Mouse (Mus musculus): ENCODE measurements around the gene Mdh1.
"Not testable (repeated sequence)": the region's sequence is repeated elsewhere in the genome, so short reads cannot be mapped to it uniquely, and the experiment has no call there.

Mdh1 gene

DNA sequence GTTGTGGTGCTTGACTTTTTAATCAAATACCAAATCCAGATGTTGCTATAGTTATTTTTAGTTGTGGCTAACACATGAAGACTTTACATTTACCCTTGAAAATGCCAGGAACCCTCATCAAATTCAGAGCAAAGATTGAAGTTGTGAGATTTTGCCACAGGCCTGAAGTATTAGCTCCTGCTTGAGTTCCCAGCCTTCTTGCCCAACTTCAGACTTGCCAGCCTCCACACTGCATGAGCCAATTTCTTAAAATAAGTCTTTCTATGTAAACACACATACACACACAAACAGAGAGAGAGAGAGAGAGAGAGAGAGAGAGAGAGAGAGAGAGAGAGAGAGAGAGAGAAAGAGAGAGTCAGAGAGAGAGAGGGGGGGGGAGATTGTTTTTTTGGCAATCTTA lies 26.2 kb downstream of the Mdh1 start:
- DNase-seq (ENCODE audit: low spot score): no peak

DNA sequence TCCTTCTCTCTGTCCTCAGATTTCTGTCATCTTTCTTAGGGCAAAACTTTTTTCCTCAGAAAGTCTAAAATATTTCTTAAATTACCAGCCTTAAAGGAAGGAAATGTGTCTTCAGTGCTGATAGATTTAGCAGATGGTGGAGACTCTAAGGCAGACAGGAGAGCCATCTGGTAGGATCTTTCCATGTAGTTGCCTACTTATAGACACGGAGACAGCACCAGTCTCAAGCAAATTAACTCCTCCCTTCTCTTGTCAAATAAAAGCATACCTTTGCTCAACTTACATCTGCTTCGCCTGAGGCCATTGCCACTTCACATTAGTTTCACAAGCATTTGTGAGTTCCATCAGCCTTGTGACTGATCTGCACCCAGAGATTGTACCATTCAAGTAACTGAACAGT lies 27.1 kb downstream of the Mdh1 start:
- DNase-seq (ENCODE audit: low spot score): no peak

DNA sequence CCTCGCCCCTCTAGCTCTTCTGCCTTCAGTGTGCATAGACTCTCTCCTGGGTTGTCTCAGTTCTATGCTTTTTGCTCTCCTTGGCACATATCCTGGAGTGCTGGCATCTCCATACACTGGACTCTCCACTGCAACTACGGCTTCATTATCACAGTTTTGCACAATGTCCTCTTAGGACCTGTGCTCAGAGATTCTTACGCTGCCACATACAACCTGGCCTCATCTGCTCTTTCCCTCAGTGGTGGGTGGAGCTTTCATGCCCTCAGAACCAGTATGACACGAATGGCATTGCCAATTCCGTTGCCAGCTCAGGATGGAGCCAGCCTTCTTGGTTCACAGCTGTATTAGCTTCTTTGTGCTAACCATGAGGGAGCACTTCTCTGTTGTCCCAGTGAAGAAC lies 29.4 kb downstream of the Mdh1 start:
- DNase-seq (ENCODE audit: low spot score): no peak

DNA sequence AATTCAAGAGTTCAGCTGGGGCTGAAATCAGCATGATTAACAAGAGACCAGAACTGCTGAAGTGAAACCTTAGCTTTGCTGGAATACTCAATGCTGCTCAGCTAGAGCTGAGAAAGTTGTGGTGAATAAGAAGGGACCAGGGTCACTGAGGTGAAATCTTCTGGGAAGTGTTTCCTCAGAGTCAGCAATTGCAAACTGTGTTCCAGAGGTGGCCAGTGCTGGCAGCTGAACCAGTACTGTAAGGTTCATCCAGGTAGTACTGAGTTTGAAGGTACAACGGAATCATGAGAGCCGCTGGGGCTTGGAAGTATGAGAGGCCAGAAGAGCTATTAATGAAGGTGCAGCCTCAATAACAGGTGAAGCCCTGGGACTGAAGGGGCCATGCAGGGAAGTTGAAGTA lies 31.5 kb downstream of the Mdh1 start:
- no peak for DNase-seq (ENCODE audit: low spot score)

DNA sequence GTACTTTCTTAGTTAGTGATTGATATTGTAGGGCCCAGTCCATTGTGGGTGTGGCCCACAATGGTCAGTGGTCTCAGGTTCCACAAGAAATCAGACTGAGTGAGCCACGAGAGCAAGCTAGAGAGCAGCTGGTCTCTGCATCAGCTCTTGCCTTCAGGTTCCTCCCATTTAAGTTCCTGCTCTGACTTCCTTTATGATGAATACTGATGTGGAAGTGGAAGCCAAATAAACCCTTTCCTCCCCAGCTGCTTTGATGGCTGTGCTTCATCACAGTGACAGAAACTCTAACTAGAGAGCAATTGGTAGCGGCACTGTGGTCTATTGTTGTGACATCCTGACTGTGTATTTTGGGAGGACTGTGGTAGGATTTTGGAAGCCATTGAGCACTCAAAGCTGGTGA lies 32.1 kb downstream of the Mdh1 start:
- no peak for DNase-seq (ENCODE audit: low spot score)

DNA sequence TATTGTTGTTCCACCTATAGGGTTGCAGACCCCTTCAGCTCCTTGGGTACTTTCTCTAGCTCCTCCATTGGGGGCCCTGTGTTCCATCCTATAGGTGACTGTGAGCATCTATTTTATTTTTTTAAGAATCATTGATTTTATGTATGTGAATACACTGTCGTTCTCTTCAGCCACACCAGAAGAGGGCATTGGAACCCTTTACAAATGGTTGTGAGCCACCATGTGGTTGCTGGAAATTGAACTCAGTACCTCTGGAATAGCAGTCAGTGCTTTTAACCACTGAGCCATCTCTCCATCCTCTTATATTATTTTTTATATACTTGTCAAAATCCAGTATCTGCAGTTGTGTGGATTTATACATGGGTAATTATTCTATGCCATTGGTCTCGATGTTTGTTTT lies 41.3 kb downstream of the Mdh1 start:
- DNase-seq (ENCODE audit: low spot score): not testable (repeated sequence)

DNA sequence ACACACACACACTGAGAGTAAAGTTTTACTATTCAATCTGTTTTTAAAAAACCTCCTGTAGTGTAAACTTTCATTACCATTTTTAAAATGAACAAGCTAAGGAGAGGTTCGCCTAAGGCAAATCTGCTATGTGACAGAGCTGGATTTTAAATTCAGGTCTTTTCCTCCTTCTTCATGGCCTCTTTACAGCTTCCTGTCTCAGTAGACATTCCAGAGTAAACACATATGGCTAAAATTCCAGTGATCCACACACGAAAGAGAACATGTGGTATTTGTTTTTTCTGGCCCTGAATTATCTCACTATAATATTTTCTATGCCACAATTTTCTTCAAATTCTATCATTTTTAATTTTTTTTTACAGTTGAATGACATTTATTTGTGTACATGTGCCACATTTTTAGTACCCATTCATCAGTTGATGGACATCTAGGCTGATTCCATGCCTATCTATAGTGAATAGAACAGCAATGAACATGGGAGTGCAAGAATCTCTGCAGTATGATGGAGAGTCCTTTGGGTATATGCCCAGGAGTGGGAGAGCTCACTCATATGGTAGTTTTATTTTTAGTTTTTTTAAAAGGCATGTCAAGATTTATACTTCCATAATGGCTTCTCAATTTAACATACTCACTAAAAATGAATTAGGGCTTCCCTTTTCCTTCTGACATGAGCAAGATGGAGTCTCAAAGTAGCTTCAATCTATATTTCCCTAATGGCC lies 43.3 kb downstream of the Mdh1 start:
- no peak for DNase-seq (ENCODE audit: low spot score)

DNA sequence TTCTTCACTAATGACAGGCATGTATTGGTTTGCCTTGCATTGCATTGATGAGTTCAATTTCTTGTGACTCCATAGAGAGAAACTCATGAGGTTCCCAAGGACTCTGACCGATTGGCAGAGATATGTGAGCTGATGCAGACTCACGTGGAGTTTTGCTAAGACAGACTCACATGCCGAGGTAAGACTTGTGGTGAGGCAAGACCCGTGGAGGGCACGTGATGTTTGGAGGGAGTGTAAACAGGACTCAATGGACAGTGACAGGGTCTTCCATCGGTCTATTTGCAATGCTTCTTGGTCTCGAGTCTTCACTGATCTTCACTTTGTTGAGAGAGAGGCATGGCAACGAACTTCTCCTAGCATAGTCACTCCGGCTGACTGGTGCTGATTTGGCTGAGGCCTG lies 54.4 kb downstream of the Mdh1 start:
- DNase-seq (ENCODE audit: low spot score): no peak

DNA sequence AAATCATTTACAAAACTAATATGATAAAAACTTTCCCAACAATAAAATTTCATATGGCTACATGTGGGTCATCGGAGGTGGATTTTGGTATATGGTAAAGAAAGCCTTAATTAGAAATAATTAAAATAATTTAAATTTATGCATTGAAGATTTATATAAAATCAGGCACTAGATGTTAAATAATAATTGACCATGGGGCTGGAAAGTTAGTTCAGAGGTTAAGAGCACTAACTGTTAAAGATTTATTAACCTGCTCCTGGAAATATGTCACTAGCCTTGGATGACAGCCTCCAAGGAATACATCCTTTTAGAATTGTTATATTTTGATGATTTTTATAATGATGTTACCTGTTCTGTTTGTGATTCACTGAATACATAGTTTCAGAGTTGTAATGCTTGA lies 55.8 kb downstream of the Mdh1 start:
- not testable (repeated sequence) for DNase-seq (ENCODE audit: low spot score)

DNA sequence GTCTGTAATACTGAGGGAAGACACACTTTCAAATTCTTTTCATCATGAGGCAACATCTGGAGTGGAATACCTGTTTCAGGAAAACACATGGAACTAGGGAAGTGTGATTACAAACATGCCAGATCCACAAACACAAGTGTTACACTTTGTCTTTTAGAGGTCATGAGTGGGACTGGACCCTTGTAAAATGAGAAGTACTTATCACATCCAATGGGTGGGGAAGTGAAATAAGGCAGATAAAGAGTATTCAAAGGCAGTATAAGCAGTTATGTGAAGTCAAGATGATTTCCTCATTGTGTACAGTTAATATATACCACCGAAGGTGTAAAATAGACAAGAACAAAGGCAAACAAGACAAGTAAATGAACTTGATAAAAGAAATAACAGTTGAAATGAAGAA lies 61.6 kb downstream of the Mdh1 start:
- DNase-seq (ENCODE audit: low spot score): not testable (repeated sequence)

DNA sequence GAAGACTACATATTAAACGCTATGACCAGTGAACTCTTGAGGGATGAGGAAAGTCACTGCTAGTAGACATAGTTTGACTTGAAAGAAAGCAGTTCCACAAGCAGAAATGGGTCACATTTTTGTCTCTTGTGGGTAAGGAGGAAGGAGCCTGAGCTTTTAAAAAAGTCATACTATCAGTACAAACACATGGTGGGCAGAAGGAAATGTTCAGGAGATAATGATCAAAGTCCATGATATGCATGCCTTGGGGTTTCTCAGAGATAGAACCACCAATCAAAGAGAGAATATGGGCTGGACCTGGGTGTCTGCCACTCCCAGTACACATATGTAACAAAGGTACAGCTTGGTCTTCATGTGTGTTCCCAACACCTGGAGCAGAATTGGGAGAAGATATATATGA lies 63.5 kb downstream of the Mdh1 start:
- DNase-seq (ENCODE audit: low spot score): not testable (repeated sequence)

DNA sequence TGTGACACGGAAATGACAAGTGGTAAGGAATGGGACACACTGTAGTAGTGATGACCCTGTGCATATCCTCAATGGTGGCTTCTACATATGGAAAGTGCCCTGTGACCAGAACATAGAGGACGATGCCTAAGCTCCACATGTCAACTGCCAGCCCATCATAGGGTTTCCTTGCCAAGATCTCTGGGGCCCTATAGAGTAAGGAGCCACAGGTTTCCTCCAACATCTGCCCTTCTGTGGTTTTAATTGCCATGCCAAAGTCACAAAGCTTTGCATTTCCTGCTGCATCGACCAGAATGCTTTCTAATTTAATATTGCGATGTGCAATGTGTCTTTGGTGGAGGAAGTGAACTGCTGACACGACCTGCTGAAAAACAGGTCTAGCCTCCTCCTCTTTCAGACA lies 65.1 kb downstream of the Mdh1 start:
- DNase-seq (ENCODE audit: low spot score): not testable (repeated sequence)
